Mouse (Mus musculus) heart, embryonic 14.5 days (tissue): ENCODE data around the gene Kcnk13. TPM values are rescaled to one million over a fixed set of nuclear protein-coding genes. Genes with fewer than 3 reads are reported as not detected.

Source experiments
- ATAC-seq: fragments of 200-750 bp; cut with Nextera tagmentation; 2 replicates; pipeline ENCODE4 v1.8.0; 2017; ENCODE audit warnings: low read depth, moderate TSS enrichment; ENCODE audit not compliant: insufficient number of reproducible peaks, insufficient read depth, low FRiP score
- H3K27ac ChIP-seq, 2 experiments: fragments of 200-500 bp in 1 of 2; fragments of 300-500 bp in 1 of 2; sonication (generic) in 1 of 2; replicated peaks in 1 of 2; 2 replicates each; pipeline ENCODE4 v1.5.1; 2012 to 2014; ENCODE audit warnings: low read depth in 2 of 2, low read length in 2 of 2, control low read depth in 1 of 2, mild to moderate bottlenecking in 1 of 2, mixed read lengths in 1 of 2; ENCODE audit not compliant: control insufficient read depth in 1 of 2, insufficient read depth in 1 of 2
- H3K27me3 ChIP-seq: fragments of 300-500 bp; sonication (generic); 2 replicates; pipeline ENCODE4 v1.6.1; 2014; ENCODE audit warnings: mild to moderate bottlenecking, low read length, control low read depth; ENCODE audit not compliant: control insufficient read depth, insufficient read depth
- H3K36me3 ChIP-seq: fragments of 300-500 bp; sonication (generic); 2 replicates; pipeline ENCODE4 v1.6.1; 2014; ENCODE audit warnings: mild to moderate bottlenecking, control low read depth, low read length, mixed read lengths; ENCODE audit not compliant: control insufficient read depth, insufficient read depth
- H3K4me1 ChIP-seq, 2 experiments: fragments of 200-500 bp in 1 of 2; fragments of 300-500 bp in 1 of 2; sonication (generic) in 1 of 2; 2 replicates each; pipeline ENCODE4 v1.6.1; 2012 to 2014; ENCODE audit warnings: low read length in 2 of 2, control low read depth in 1 of 2, mixed read lengths in 1 of 2; ENCODE audit not compliant: control insufficient read depth in 2 of 2, insufficient read depth in 2 of 2
- H3K4me2 ChIP-seq: fragments of 300-500 bp; sonication (generic); 2 replicates; pipeline ENCODE4 v1.6.1; 2014; ENCODE audit warnings: mild to moderate bottlenecking, low read length
- H3K4me3 ChIP-seq, 2 experiments: fragments of 200-500 bp in 1 of 2; fragments of 300-500 bp in 1 of 2; sonication (generic) in 1 of 2; 2 replicates each; pipeline ENCODE4 v1.5.1; 2012 to 2014; ENCODE audit warnings: low read length in 2 of 2, mild to moderate bottlenecking in 2 of 2, control low read depth in 1 of 2, low read depth in 1 of 2, moderate library complexity in 1 of 2; ENCODE audit not compliant: control insufficient read depth in 1 of 2, insufficient read depth in 1 of 2
- H3K9ac ChIP-seq: fragments of 300-500 bp; sonication (generic); 2 replicates; pipeline ENCODE4 v1.6.1; 2014; ENCODE audit warnings: mild to moderate bottlenecking, low read length
- H3K9me3 ChIP-seq: fragments of 300-500 bp; sonication (generic); 2 replicates; pipeline ENCODE4 v1.6.1; 2016; ENCODE audit warnings: low read length, control low read depth; ENCODE audit not compliant: control insufficient read depth
- WGBS: fragments of 180-500 bp; shearing (Covaris S2); extraction: QIAGEN DNeasy Blood & Tissue Kit; methylation state at CpG from one replicate; pipeline ENCODE4 v1.1.7; 2014; 5-methylcytosine and 5-hydroxymethylcytosine counted together
- polyA plus RNA-seq: library from polyadenylated mRNA; unstranded; fragments of >200 nt; fragmentation: Nextera tagmentation; extraction: Ambion mirVana; gene quantifications from 2 replicates; pipeline ENCODE4 v1.2.1, GENCODE M21; 2014

The Kcnk13 gene
- polyA plus RNA-seq, 1 experiment from 2014 or later, result 0.08 TPM

DNA sequence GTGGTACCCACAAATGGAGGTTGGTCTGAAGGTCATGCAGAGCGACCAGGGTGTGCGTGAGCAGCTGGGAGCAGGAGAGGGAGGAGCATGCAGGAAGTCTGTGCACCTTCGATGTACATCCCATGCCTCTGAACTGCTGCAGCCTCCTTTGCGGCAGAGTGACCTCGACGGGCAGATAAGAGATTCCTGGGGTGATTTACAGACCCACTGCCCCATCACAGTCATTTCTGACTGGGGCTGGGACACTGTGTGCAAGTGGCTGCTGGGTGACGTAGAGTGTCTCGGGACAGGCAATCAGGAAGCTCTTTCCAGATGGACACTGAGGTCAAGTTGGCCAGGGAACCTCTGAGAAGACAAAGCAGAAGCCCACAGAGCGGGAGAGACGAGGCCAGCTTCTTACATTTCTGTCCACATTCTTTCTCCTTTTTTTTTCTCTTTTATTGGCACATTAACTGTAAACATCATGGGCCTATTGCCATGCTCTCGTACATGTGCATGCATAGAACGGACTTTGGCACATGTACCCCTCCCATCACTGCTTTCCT, 59.6 kb downstream of the Kcnk13 start:
- no peak for ATAC-seq
- WGBS, result 74% methylated on average over 12 of the region's 12 CpGs
- no peaks in the 10 kb centered on the region for H3K9me3 ChIP-seq

DNA sequence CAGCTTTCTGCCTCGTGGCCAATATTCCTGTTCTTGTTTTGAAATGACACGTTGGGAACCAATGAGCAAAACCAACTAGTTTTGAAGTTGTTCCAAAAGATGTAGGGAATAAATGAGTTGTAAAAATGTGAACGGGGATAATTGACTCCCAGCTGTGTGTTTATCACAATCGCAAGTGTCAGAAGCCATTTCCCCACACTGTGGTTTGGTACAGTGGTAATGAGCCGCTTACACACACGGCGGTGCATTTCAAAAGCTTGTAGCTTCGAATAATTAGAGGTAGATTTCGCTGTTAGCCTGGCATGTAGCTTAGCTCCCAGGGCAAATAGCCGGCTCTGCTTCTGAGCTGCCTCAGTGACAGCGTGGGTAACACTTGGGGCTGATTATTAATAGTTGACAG, 61.4 kb downstream of the Kcnk13 start:
- H3K27ac ChIP-seq, result no peak overlapping the region
- no peak overlapping the region for H3K9ac ChIP-seq
- H3K36me3 ChIP-seq, result no peaks in the 10 kb centered on the region
- 72% methylated on average over 11 of the region's 11 CpGs for WGBS
- H3K4me1 ChIP-seq, result no peaks in the 10 kb centered on the region
- no peak overlapping the region for H3K4me3 ChIP-seq
- no peaks in the 10 kb centered on the region for H3K27me3 ChIP-seq
- no peak for ATAC-seq
- no peaks in the 10 kb centered on the region for H3K9me3 ChIP-seq
- no peak overlapping the region for H3K4me2 ChIP-seq

More for the DNA sequence above, 59.6 kb downstream of the Kcnk13 start:
- no peak overlapping the region for H3K4me3 ChIP-seq
- H3K27ac ChIP-seq, result no peak overlapping the region
- H3K36me3 ChIP-seq, result no peaks in the 10 kb centered on the region
- H3K4me1 ChIP-seq, result no peaks in the 10 kb centered on the region
- H3K4me2 ChIP-seq, result no peak overlapping the region
- H3K27me3 ChIP-seq, result no peaks in the 10 kb centered on the region
- no peak overlapping the region for H3K9ac ChIP-seq

DNA sequence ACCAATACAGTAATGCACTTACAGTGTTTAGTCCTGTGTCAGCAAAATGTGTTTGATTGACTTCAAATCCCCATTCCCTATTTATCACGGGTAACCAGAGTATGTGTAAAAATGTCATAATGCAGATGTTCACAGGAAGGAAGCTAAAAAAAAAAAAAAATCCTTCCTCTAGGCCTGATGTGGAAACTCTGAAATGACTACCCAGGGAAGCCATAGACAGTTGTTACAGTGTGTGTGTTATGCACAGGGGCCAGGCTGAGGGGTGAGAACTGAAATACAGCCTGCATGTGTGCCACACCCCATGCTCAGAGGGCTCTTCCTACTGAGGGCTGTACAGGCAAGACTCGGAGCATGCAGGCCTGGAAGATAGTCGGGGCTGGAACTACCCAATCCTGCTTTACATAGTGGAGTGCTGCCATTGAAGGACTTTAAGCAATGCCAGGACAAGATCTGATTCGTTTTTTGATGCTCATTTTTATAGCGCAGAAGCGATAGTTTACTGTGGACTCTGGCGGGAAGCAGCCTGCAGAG, 62.5 kb downstream of the Kcnk13 start:
- ATAC-seq, result no peak

DNA sequence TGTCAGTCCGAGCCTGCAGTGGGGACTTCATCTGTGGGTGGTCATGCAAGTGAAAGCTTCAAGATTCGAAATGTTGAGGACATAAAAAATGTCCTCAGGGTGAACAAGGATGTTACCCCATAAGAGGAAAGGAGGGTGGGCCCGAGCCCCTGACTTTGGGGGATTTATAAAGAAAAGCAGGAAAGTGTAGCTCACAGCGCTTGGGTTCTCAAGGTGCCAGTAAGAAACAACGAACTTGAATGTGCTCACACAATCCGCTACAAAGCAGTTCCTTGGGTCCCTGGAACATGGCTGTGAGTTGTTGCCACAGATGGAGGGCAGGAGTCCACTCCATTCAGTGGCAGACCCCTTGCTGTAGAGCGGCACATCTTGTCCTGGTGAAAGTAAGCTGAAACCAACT, 63.0 kb downstream of the Kcnk13 start:
- H3K27ac ChIP-seq, result no peak overlapping the region
- H3K4me2 ChIP-seq, result no peak overlapping the region
- H3K4me1 ChIP-seq, result no peaks in the 10 kb centered on the region
- H3K9ac ChIP-seq, result no peak overlapping the region
- H3K27me3 ChIP-seq, result no peaks in the 10 kb centered on the region
- H3K4me3 ChIP-seq, result no peak overlapping the region
- H3K36me3 ChIP-seq, result no peaks in the 10 kb centered on the region
- no peak for ATAC-seq
- 73% methylated on average over 7 of the region's 7 CpGs for WGBS
- H3K9me3 ChIP-seq, result no peaks in the 10 kb centered on the region

More for the DNA sequence above, 62.5 kb downstream of the Kcnk13 start:
- no peak overlapping the region for H3K9ac ChIP-seq
- no peaks in the 10 kb centered on the region for H3K4me1 ChIP-seq
- H3K27ac ChIP-seq, result no peak overlapping the region
- 68% methylated on average over 7 of the region's 7 CpGs for WGBS
- no peaks in the 10 kb centered on the region for H3K36me3 ChIP-seq
- no peaks in the 10 kb centered on the region for H3K27me3 ChIP-seq
- H3K4me2 ChIP-seq, result no peak overlapping the region
- no peaks in the 10 kb centered on the region for H3K9me3 ChIP-seq
- no peak overlapping the region for H3K4me3 ChIP-seq

DNA sequence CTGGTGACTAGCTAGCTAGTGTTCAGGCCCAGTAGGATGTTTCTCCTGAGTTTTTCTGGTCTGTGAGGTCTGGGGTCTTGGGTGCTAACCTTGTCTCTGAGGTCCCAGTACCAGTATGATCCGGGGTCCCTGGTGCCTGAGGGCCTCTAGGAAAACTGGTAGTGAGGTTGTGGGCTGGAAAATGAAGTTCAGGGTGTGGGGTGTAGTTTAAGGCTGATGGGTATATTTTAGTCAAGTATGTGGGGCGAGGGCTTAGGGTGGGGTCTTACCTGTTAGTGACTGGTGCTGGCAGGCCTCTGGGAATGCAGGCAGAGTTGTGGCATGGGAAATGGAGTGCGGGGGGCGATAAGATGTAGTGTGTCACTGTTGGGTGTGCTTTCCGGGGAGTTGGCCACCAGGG, 67.4 kb downstream of the Kcnk13 start:
- Histone ChIP-seq H3K36me3 (no peaks in the 10 kb centered on the region), H3K4me1 (no peaks in the 10 kb centered on the region), H3K4me2 (no peak overlapping the region), H3K27ac (no peak overlapping the region), H3K4me3 (no peak overlapping the region), H3K27me3 (no peaks in the 10 kb centered on the region), H3K9ac (no peak overlapping the region), H3K9me3 (no peaks in the 10 kb centered on the region)
- ATAC-seq, result no peak
- WGBS, result 78% methylated on average over 5 of the region's 5 CpGs

DNA sequence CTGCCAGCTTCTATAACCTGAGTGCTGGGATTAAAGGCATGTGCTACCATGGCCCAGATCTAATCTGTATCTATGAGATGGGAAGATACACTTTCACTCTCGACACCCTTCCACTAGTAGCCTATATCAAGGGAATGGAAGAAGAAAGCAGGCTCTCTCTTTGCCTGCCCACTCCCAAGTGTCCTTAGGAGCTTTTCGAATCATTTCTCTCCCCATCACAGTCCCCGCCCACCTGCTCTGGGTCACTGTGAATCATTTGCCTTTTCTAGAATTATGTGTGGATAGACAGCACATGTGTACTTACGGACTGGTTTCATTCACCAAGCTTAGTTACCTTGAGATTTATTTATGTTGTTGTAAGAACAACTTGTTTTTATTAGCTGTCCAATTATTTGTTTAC, 68.2 kb downstream of the Kcnk13 start:
- Histone ChIP-seq H3K36me3 (no peaks in the 10 kb centered on the region), H3K9me3 (no peaks in the 10 kb centered on the region), H3K27me3 (no peaks in the 10 kb centered on the region), H3K4me2 (no peak overlapping the region), H3K9ac (no peak overlapping the region), H3K27ac (no peak overlapping the region), H3K4me1 (no peaks in the 10 kb centered on the region), H3K4me3 (no peak overlapping the region)
- 77% methylated on average over 4 of the region's 4 CpGs for WGBS
- ATAC-seq, result no peak

DNA sequence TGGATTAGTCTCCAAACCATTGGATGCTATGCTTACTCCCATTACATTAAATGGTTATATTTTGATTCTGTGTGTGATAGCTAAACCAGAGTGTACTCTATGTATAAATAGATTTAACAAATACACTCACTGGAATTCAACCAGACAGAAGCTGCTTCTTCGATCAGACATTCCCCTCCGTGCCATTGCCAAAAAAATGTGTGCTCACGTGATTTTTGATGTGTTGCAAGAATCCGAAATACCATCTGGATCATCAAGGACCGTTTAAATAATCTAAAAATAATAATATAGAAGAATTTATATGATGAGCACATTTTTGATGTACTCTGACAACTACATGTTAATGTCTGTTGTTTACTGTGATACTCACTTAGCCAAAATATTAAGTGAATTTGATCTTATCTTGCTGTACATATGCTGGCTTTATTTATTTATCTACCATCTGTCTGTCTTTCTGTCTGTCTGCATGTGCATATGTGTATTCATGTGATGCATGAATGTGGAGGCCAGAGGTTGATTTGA, 74.5 kb downstream of the Kcnk13 start:
- no peaks in the 10 kb centered on the region for H3K9me3 ChIP-seq
- no peak overlapping the region for H3K27ac ChIP-seq
- H3K9ac ChIP-seq, result no peak overlapping the region
- H3K27me3 ChIP-seq, result no peaks in the 10 kb centered on the region
- no peak overlapping the region for H3K4me2 ChIP-seq
- H3K36me3 ChIP-seq, result no peaks in the 10 kb centered on the region
- whole genome bisulfite sequencing, result 88% methylated on average over 5 of the region's 5 CpGs
- H3K4me3 ChIP-seq, result no peak overlapping the region
- no peaks in the 10 kb centered on the region for H3K4me1 ChIP-seq
- ATAC-seq, result no peak

DNA sequence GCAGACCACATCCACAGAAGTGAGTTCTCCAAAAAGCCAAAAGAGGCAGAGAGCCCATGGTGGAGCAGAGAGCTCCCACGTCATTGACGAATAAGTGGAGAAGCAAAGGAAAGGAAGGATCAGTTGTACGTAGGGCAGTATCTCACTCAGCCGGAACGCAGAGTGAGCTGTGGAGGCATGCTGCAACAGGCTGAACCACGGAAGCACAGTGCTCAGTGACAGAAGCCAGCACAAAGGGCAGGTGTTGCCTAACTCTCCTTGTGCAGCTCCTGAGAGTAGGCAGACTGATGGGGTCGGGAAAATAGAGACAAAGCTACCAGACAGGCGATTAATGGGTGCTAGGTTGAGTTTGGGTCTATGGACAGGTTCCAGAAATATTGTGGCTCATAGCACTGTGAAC, 77.8 kb downstream of the Kcnk13 start:
- ATAC-seq, result no peak
- Histone ChIP-seq H3K4me1 (no peaks in the 10 kb centered on the region), H3K4me3 (no peak overlapping the region), H3K27me3 (no peaks in the 10 kb centered on the region), H3K9ac (no peak overlapping the region), H3K4me2 (no peak overlapping the region), H3K36me3 (no peaks in the 10 kb centered on the region), H3K27ac (no peak overlapping the region), H3K9me3 (no peaks in the 10 kb centered on the region)
- 57% methylated on average over 8 of the region's 8 CpGs for WGBS
